Mouse (Mus musculus): Measurements from ENCODE around the gene Tbc1d10b.

Tbc1d10b gene

GRCm38 (mm10) chr7:127162546-127162945, 45.7 kb downstream of the Tbc1d10b start:
- no peak for DNase-seq (ENCODE audit: low read depth, low spot score)

DNA sequence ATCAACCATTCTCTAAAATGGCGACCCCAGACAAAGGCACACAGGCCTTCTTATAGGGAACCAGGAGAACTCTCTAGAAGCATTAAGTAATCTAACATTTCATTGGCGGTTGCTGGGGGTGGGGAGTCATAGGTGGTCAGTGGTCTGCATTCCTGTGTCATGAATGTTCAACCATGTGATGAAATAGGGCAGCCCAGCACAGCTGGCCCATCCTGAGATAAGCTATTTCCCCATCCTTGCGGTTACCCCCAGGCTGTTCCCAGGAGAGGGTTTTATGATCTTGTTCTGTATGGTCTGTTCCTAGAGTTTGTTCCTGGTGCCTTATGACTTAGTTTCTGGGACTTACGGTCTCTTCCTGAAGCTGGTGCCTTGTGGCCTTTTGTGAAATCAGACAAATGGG, 50.7 kb downstream of the Tbc1d10b start:
- DNase-seq (ENCODE audit: low read depth, low spot score): no peak

- no peak for DNase-seq (ENCODE audit: low read depth, low spot score)
Observed at GRCm38 (mm10) chr7:127153477-127153876, 54.8 kb downstream of the Tbc1d10b start.

GRCm38 (mm10) chr7:127152464-127152863, 55.8 kb downstream of the Tbc1d10b start:
- no peak for DNase-seq (ENCODE audit: low read depth, low spot score)

DNA sequence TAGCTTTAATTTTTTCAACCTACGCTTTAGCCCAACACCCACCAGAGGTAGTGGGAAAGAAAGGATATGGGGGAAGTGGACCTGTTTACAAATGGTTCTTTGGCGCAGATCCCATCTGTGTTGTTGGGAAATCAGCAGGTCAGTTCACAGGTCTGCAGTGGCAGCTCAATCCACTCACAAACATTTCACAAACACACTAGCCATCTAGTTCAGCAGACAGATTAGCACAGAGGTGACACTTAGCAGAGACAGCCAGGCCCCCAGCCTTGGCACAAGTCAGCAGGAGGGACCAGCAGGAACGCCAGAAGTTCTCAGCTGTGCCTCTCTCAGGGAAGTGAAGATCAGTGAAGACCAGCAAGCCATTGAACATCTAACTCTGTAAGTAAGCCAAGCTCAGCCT, 60.4 kb downstream of the Tbc1d10b start:
- no peak for DNase-seq (ENCODE audit: low read depth, low spot score)

Measured in ZHBTc4 (cell line).